Mouse (Mus musculus): ENCODE data around the gene Cpeb4.

Cpeb4 gene

DNA sequence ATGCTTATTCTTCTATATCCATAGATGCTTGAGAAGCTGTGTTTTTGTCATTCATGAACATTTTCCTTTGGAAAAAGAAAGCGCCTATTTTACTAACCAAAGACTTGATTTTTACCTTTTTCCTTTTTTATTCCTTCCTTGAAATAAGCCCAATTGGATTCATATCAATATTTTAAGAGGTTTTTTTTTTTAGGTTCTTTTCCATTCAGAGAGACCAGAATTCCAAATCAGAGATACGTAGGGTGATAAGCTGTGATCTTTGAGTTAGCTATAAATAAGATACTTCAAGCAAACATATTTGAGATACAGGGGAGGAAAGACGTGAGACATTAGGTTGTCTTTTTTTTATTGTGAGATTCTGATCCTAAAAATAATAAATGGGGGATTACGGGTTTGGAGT lies at the start of gene Cpeb4:
Gene Cpeb4 (plus strand): TSS at position 301 of the 400 bp plus-strand sequence.
- 8% methylated on average over 4 of the region's 4 CpGs for WGBS

DNA sequence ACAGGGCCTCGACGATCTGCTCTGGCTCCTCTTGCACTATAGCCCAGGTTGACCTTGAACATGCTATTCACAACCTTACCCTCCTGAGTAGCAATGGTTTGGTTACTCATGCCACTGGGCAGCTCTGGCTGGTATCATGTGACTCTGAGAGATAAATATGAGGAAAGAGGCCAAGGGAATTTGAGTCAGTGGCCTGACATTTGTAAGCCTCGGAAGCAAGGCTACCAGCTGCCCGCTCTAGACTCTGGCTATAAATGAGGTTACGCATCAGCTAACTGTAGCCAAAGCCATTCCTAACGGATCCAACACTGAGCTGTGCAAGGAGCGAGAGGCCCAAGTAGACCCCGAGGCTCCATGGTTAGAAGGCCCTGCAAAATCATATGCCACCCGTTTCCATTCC lies 49.5 kb upstream of the Cpeb4 start:
- 90% methylated on average over 9 of the region's 9 CpGs for WGBS

GRCm38 (mm10) chr11:31823513-31823912 lies 48.5 kb upstream of the Cpeb4 start:
- WGBS = 92% methylated on average over 7 of the region's 7 CpGs

DNA sequence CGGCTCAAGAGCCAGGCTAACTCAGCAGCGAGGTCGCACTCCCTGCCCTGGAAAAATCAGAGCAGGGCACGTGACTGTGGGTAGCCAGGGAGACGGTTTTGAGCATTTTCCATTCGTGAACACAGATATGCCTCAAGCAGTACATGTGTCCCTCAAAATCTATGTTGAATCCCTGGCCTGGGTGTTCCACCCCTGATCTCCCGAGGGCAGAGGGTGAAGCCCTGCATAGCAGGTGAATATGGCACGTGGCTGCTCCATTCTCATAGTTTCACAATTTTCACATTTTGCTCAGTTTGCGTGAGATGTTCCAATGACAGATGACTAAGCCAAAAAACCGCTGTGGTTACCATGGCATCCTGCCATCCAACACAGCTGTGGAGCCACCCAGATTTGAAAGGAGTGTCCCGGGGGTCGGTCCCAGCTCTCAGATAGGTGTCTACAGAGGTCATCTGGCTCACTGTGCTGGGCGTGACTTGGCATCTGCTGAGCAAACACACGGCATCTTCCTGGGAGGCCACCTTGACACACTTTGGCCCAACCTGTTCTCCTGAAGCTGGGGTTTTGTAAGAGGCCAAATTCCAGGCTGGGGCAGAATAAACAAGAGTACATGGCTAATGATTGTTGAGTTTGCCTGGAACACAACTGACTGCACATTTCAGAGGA lies 47.4 kb upstream of the Cpeb4 start:
- WGBS = 57% methylated on average over 14 of the region's 14 CpGs

DNA sequence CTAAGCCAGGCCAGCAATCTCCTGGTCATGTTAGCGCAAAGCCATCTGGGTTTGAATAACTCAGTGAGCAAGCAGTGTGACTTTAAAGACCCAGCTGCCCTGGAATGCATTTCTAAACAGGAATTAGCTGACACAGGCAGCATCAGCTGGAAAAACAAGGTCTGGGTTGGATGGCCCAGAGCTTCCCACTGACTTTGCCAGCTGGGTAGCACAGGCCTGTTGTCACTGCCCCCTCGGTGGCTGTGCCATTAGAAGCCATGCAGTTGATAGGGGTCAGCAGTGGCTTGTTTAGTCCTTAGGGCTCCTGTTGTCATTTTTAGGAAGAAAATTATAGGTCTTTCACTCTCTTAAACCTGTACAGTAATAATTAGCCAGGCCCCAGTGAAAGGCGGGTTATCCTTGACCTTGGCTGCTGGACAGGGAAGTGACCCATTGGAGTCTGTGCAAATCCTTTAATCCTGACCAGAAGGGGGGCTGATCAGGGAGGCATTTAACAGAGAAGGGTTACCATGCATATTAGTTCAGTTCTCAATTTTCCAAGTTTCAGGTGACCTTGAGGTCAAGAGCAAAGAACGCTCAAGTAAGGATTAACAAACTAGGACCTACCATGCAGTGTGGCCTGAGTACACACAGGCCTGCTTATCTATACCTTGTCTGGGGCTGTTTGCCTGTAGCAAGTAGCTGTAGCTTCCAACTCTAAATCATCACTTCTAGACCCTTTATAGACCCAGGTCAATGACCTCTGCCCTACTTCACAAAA lies 43.8 kb upstream of the Cpeb4 start:
- WGBS = 87% methylated on average over 4 of the region's 4 CpGs

DNA sequence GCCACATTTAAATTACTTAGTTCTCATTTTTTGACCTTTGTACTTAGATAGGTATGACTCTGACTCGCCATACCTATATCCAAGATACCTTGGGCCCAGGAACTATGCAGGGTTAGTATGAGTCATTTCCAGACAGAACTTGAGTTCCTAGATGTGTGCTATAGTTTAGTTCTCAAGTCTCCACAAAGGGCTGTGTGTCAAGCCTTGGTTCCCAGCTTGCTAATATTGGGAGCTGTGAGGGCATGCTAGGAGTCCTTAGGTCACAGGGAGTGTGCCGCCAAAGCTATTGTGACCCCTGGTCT lies 43.3 kb upstream of the Cpeb4 start:
- 88% methylated on average over 2 of the region's 2 CpGs for WGBS

GRCm38 (mm10) chr11:31830213-31831151 lies 41.5 kb upstream of the Cpeb4 start:
- 57% methylated on average over 10 of the region's 10 CpGs for WGBS

GRCm38 (mm10) chr11:31831451-31831850 lies 40.6 kb upstream of the Cpeb4 start:
- WGBS = 78% methylated on average over 5 of the region's 5 CpGs

GRCm38 (mm10) chr11:31831983-31832382 lies 40.0 kb upstream of the Cpeb4 start:
- 87% methylated on average over 5 of the region's 5 CpGs for whole genome bisulfite sequencing

- WGBS = 90% methylated on average over 7 of the region's 7 CpGs
Measured at GRCm38 (mm10) chr11:31832439-31832980, 39.5 kb upstream of the Cpeb4 start.

- 64% methylated on average over 2 of the region's 2 CpGs for WGBS
Measured at GRCm38 (mm10) chr11:31833506-31833905, 38.5 kb upstream of the Cpeb4 start.

DNA sequence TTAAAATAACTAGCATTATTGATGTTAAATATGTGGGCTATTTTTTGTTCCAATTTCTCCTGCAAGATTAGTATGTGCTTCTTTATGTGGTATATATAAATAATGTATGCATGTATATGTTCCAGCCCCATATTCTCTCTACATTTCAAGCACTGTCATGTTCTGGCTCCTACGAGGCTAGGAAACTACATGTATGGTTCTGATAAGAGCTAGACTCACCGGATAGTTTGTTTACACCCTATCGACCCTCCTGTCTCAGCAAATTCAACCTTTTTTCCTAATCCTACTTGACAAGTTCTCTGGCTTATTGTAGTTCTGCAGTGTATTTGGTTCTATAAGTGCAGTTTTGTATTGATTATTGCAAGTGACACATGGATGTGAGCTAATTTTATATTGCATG lies 36.7 kb upstream of the Cpeb4 start:
- 88% methylated on average over 3 of the region's 3 CpGs for WGBS

DNA sequence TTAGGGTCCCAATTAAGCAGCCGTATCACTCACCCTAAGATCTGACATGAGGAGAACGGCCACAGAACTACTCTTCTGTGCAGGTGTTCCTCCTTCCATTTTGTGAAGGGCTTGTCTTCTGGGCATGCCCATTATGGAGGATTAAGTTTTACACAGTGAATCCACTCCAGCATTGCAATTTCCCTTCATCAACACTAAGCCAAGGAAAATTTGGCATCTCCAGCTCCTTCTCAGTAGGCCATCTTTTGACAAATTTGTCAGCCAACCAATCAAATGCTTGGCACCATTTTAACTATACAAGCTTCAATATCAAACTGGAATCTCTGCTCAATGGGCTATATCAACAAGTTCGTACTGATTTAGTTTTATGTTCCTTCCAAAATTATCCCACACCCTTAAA lies 34.8 kb upstream of the Cpeb4 start:
- 68% methylated on average over 3 of the region's 3 CpGs for whole genome bisulfite sequencing

- 87% methylated on average over 4 of the region's 4 CpGs for WGBS
Measured at GRCm38 (mm10) chr11:31837753-31838152, 34.3 kb upstream of the Cpeb4 start.

GRCm38 (mm10) chr11:31838442-31839083 lies 33.4 kb upstream of the Cpeb4 start:
- WGBS = 49% methylated on average over 7 of the region's 7 CpGs

DNA sequence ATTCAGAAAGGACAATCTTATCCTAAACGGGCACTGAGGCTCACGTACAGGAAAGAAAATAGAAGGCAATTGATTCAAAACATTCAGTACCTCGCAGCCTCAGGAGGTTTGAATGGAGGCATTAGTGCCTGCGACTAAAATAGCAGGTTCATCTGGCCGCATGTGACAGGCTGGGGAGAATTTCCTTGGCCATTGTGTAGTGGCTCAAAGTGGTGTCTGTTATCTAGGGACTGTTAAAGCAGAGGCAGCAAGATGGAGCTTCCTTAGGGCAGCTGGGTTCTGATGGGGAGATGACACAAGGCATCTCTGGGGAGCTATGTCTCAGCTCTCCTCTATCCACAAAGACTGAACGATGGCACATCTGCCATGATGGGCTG lies 32.9 kb upstream of the Cpeb4 start:
- WGBS = 52% methylated on average over 6 of the region's 6 CpGs

DNA sequence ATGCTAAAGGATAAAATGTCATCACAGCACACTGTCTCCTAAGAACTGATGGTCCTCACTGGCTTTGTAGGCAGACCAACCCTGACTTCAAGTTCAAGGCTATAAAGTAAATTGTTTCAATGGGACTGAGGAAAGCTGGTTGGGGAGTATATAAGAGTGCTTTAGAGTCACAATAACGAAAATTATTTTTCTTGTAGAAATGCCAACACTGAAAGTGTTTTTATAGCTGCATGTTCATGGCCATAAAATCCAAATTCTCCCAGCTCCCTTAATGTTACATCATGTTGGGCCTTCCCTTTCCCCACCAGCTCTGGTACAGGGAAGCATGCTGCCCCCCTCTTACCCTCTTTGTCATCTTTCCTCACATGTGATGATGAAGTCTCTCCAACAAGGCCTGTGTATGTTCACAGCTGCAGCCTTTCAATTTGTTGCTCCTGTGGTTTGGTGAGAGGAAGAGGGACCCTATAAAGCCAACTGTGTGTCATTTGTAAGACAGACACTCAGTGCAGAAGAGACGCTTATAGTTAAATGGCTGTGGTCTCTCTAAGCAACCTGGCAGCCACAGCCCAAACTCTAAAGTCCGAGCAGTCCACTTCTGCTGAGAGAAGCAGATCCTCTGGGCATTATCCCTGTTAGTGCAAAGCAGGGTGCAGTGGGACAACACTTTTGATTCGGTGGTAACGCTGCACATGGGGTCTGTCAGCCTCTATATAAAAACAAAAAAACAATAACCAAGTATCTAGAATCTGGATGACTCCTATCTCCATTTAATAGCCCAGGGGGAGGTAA lies 29.6 kb upstream of the Cpeb4 start:
- 84% methylated on average over 5 of the region's 5 CpGs for WGBS

GRCm38 (mm10) chr11:31843177-31843833 lies 28.7 kb upstream of the Cpeb4 start:
- 83% methylated on average over 7 of the region's 7 CpGs for WGBS

GRCm38 (mm10) chr11:31843834-31844188 lies 28.2 kb upstream of the Cpeb4 start:
- 78% methylated on average over 5 of the region's 5 CpGs for WGBS

DNA sequence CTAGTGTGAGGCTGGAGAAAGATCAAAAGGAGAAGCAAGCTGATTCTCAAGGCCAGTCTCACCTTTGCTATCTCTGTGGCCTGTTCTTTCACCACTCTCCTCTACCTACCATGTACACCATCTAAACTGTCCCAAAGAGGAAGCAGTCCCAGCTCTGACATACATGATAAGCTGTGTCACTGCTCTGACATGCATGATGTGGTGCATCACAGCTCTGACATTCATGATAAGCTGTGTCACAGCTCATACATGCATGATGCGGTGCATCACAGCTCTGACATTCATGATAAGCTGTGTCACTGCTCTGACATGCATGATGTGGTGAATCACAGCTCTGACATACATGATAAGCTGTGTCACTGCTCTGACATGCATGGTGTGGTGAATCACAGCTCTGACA lies 26.9 kb upstream of the Cpeb4 start:
- WGBS = 100% methylated on average over 1 of the region's 1 CpGs

Measured in cerebral cortex, adult 2 months (tissue).